Mouse (Mus musculus) stomach, postnatal 0 days (tissue): ENCODE measurements at regions not wholly inside any gene's neighbourhood (a gene's known extent, or its start where the extent isn't known, plus 50 kb on each side); places are given as distances from the start of the nearest gene placed in this dataset.

Source experiments
- CTCF ChIP-seq: IDR thresholded peaks from 2 replicates; pipeline ENCODE4 v1.5.1; 2016; ENCODE audit warnings: antibody characterized with exemption, low read depth, mild to moderate bottlenecking, moderate library complexity
- EP300 ChIP-seq: optimal IDR thresholded peaks from 2 replicates; pipeline ENCODE3; 2016; ENCODE audit warnings: antibody characterized with exemption

GRCm38 (mm10) chr9:94424438-94425135 is 113.3 kb downstream of the 1190002N15Rik start:
- TF ChIP-seq CTCF: no peak
- no peak for TF ChIP-seq EP300
